Mouse (Mus musculus) MN1 (cell line): ENCODE data around the gene Rasa1.
A peak's percentile ranks its signal among the peaks of the same experiment; 100 is the strongest.

Experiments
- DNase-seq: peaks from one replicate; pipeline ENCODE4 v3.0.0-alpha.2; 2016; ENCODE audit warnings: low spot score

Rasa1 gene

GRCm38 (mm10) chr13:85288843-85289713 is at the start of gene Rasa1:
Gene Rasa1, minus strand, starts transcription at chr13:85289130.
- DNase-seq, result peak; percentile 99

GRCm38 (mm10) chr13:85311547-85311946 is 22.6 kb upstream of the Rasa1 start:
- DNase-seq, result peak; percentile 29

DNA sequence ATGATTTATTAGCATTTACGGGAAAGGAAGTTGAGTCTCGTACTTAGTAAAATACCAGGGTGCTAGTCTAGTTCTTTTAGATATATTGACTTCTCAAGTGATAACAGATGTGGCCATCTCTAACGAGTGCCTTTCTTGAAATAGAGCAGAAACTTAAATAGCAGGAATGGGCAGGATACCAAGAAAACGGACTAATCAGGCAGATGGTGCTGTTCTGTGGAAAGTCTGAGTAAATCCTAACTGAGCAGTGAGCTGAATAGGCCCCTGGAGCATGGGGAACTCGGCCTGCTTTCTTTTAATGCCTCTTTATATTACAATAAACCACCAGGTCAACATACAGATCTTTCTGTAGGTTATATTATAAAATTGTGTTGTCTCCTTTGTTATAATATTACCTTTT is 22.0 kb upstream of the Rasa1 start:
- DNase-seq, result peak; percentile 45

DNA sequence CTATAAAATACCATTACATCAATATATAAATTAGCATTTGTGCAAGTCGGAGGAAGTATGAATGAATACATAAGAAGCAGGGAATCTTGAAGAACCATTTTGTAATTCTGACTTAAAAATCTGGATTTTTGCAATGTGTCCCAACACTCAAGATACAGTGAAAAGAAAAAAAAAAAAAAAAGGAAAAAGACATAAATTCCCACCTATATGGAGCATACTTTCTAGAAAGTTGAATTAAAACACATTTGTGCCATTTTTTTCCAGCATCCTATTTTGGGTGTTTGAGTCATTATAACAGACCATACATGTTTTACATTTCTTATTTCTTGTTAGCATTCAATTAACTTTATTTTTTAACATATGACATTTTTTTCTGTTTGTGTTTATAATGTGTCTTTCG is 21.6 kb upstream of the Rasa1 start:
- no peak for DNase-seq

- DNase-seq, result no peak
Measured at GRCm38 (mm10) chr13:85306039-85306438, 17.1 kb upstream of the Rasa1 start.

- no peak for DNase-seq
Measured at GRCm38 (mm10) chr13:85290651-85291050, 1.7 kb upstream of the Rasa1 start.

- no peak for DNase-seq
Measured at GRCm38 (mm10) chr13:85288574-85288842, 422 bp downstream of the Rasa1 start.

GRCm38 (mm10) chr13:85287876-85288573 is 905 bp downstream of the Rasa1 start:
- DNase-seq, result peak; percentile 51

GRCm38 (mm10) chr13:85282626-85283025 is 6.3 kb downstream of the Rasa1 start:
- DNase-seq, result no peak

DNA sequence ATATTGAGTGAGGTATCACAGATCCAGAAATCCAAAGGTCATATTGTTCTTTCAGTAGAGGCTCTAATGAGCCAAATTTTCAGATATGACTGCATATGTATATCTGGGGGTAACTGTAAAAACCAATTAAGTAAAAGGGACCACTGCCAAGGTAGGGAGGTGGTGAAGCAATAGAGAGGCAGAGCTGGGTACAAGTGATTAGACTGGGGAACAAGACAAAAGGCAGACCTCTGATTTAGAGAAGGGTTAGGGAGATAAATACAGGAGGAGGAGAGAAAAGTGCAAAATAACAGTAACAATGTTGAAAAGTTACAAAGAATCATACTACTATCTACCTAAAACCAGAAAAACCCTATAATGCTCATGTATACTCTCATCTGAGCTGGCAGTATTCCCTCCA is 10.0 kb downstream of the Rasa1 start:
- no peak for DNase-seq

DNA sequence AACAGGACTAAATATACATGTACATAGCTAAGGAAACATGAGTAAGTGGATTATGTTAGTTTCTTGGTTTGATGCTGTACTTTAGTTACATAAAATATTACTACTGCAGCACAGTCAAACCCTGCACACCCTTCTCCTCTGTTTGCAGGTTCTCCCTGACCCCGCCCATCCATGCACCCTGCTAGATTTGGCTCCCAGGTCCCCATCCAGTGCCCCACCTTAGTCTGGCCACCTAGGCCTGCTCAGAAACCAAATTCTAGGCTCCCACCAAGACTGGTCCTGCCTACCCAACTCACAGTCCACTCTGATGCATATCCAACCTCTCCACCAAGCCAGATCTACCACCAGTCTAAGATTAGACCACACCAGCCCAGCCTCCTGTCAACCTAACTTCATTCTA is 14.4 kb downstream of the Rasa1 start:
- no peak for DNase-seq

DNA sequence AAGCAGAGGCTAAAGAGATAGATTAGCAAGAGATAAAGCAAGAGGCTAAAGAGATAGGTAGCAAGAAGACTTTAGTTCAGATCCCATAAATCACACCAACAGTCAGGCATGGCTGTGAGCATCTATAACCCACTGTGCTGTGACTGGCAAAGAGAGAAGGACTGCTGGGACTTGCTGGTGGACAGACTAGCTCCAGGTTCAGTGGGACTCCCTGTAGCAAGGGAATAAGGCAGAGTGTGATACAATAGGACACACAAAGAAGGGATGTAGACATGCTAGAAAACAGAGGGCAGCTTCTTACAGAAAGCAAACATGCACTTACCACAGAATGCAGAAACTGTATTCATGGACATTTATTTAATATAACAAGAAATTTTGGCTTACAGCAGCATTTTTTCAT is 15.1 kb downstream of the Rasa1 start:
- DNase-seq, result no peak

DNA sequence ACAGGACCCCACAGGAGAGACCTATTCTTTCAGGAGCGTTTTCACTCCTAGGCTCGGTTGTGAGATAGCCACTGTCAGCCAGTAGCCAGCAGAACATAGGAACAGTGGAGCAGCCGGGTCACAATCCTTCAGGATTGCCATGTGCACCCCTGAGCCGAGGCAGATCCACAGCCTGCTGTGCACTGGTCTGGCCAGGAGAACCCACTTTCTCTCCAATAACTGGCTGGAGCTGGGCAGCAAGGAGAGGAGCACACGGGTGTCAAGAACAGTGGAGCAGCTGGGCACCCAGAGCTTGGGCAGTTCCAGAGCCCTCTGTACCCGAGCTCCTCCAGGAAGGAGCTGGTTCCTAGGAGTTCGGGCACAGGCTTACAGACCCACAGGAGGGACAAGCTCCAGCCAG is 50.2 kb downstream of the Rasa1 start:
- no peak for DNase-seq

GRCm38 (mm10) chr13:85218656-85219055 is 70.3 kb downstream of the Rasa1 start:
- no peak for DNase-seq

DNA sequence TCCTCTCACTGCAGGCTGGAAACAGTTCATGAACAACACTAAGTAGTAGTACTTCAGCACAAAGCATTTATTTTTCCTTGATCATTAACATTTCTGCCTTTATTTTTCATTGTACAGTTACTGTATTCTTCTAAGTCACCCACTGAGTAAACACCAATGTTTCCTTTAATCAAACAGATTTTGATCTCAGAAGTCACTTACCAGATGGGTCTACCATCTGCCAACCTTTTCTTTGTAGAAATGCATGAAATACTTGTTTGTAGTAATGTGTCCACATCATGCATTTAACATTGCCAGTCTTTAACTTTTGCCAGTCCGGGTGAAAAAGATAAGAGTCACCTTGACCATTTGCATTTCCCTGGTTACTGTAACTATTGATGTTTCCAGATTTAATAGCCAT is 78.6 kb downstream of the Rasa1 start:
- DNase-seq, result no peak

DNA sequence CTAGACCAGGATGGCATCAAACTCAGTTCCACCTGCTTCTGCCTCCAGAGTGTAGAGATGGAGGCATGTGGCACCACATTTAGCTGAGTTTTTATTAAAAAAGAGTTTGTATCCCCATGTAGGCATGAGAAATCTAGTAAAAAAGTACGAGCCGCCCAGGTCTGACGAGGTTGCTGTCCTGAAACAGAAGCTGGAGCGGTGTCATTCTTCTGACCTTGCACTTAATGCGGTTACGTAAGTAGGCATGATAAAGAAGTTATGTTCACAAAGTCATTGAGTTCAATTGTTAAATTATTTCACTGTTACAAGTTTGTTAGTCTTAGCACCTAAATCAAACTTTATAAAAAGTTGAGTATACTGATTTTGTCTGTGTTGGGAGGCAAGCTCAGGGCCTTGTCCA is 80.3 kb downstream of the Rasa1 start:
- no peak for DNase-seq

- peak; percentile 26 for DNase-seq
Measured at GRCm38 (mm10) chr13:85207493-85207892, 81.4 kb downstream of the Rasa1 start.

DNA sequence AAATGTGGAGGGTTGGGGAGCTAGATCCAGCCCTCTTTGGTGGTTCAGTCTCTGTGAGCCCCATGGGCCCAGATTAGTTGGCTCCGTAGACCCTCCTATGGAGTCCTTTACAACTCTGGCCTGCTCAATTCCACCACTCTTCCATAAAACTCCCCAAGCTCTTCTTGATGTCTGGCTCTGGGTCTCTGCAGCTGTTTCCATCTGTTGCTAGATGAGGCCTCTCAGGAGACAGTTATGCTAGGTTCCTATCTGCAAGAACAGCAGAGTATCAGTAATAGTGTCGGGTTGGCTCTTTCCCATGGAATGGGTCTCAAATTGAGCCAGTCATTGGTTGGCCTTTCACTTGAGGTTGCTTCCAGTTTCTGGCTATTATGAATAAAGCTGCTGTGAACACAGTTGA is 97.7 kb downstream of the Rasa1 start:
- no peak for DNase-seq

DNA sequence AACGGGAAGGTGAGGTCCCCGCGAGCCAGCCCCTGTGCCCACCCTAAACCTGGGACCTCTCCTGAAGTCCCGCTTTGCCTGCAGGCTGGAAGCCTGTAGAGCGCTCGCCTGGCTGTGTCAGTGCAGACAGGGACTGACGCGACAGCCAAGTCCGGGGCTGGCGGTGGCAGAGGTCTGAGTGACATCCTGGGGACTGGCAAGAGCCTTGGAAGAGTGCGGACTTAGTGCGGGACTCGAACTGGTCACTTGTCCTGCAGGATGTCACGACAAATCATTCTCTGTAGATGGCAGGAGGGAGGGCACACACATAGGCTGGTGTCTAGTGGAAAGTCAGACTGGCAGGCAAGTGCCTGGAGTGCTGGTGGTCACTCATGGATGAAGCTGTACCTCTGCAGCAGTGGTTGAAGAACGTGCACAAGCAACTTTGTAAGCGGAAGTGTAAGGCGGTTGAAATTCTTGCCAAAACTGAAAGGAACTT is 99.2 kb downstream of the Rasa1 start:
- peak; percentile 50 for DNase-seq

DNA sequence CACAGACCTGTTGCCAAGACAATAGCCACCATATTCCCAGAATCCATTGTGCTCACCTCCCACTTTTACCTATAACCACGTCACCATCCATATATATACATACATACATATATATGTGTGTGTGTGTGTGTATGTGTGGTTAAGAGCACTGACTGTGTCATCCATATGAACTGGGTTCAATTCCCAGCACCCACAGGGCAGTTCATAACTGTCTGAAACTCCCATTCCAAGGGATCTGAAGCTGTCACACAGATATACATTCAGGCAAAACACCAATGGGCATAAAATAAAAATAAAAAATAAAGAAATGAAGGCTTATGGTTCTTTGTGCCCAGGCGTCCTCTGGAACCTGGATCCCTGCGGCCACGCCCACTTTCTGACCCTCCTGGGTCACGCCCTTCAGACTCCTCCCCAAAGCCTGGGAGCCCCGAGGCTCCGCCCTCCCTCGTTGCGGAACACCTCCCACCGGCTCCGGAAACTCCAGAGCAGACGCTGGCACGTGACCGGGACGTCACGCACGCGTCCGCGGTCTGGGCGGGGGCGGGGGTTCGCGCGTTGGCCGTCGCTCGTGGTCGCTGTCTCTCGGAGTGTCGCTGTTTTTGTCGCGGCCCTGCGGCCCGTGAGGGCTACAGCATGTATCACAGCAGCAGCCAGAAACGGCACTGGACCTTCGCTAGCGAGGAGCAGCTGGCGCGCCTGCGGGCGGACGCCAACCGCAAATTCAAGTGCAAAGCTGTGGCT is 99.9 kb downstream of the Rasa1 start, which contains the start of gene Ccnh:
TSS of gene Ccnh (plus strand) at position 506 of the 741 bp plus-strand sequence.
- peak; percentile 93 for DNase-seq
